Mouse (Mus musculus) liver, adult 2 months (tissue): ENCODE data around the gene Chrne.

Experiments
- CTCF ChIP-seq: fragments of 200-500 bp; IDR thresholded peaks from 2 replicates; pipeline ENCODE4 v1.5.1; 2011; ENCODE audit warnings: low read depth, low read length, control low read depth
- POLR2A ChIP-seq: fragments of 200-500 bp; IDR thresholded peaks from 2 replicates; pipeline ENCODE4 v1.6.1; 2011; ENCODE audit warnings: low read length, control low read depth; ENCODE audit not compliant: insufficient read depth; ENCODE audit errors: extremely low read depth

- no peak for TF ChIP-seq CTCF
- TF ChIP-seq POLR2A, result no peak
Observed at GRCm38 (mm10) chr11:70638293-70638692, 19.3 kb upstream of the Chrne start.
